Mouse (Mus musculus) cerebellum, adult 2 months (tissue): Measurements from ENCODE around the gene Rgmb.

ENCODE experiments used
- CTCF ChIP-seq: fragments of 200-500 bp; IDR thresholded peaks from 2 replicates; pipeline ENCODE4 v1.5.1; 2011; ENCODE audit warnings: low read depth, mild to moderate bottlenecking, control low read depth, low read length, moderate library complexity, borderline replicate concordance; ENCODE audit not compliant: insufficient read depth
- POLR2A ChIP-seq: fragments of 200-500 bp; IDR thresholded peaks from 2 replicates; pipeline ENCODE4 v1.6.1; 2011; ENCODE audit warnings: low read length, control low read depth, borderline replicate concordance; ENCODE audit not compliant: insufficient read depth

DNA sequence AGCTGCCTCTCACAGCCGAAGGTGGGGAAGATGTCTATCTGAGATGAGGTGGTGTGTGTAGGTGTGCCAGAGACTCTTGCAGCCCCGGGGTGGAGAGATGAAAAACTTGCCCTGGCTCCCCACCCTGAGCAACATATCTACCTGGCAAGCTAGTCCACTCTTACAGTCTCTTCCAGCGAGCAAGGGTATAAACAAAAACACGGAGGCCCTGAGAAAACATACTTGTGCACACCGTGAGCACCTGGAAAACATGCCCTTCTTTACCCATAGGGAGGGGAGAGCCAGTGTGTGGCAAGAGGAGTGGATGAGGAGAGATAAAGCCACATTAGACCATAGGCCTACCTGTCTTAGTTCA, 13.8 kb downstream of the Rgmb start:
- TF ChIP-seq POLR2A (no peak), CTCF (no peak)
